In genomic region chr16:11012571-11013463, GRCm38 (mm10) we compare ENCODE assay signal across 7 mouse cellular contexts. TPM values are rescaled to one million over a fixed set of nuclear protein-coding genes. Genes with fewer than 3 reads are reported as not detected.
DNase-seq lines count a peak whose midpoint lies in the region.

No protein-coding gene starts in this region.

- DNase-seq in Muller cell, postnatal 12 days (ENCODE audit: inconsistent ontology term), result peak; percentile 96
- peak; percentile 22 to 27 for DNase-seq in cerebellum, adult 18-20 months
- DNase-seq in frontal cortex, postnatal 10 days (ENCODE audit: low spot score in 2 of 2), result peak; percentile 57 to 74
- peak; percentile 83 for DNase-seq in heart, postnatal 4 days
- peak; percentile 90 for DNase-seq in layer of hippocampus, adult 9-11 months
- peak; percentile 79 to 82 for DNase-seq in lung, postnatal 4 days
- DNase-seq in right cerebral cortex, postnatal 14 days, result peak; percentile 54

RNA-seq across cellular contexts. Expression of gene Snn, which starts 47.9 kb away (rescaled TPM):
- 10 to 100 TPM; 52.5 to 56.6 TPM for total RNA-seq in heart, postnatal 4 days (2021)

RNA-seq across cellular contexts. Expression of gene Litaf, which starts 53.1 kb away (rescaled TPM):
- total RNA-seq in heart, postnatal 4 days (2021), result 10 to 100 TPM; 50.0 to 60.4 TPM

Comparison
In these comparisons a context has a peak if more than half of its experiments do, and no peak if none do; other contexts are left out.
1. Peak in every context shown above with its lines: DNase-seq.
2. DNase-seq: peak in every context shown above with its lines; median percentile 96 in Muller cell, postnatal 12 days; 90 in layer of hippocampus, adult 9-11 months; 83 in heart, postnatal 4 days; 80 in lung, postnatal 4 days; 66 in frontal cortex, postnatal 10 days; 54 in right cerebral cortex, postnatal 14 days; 24 in cerebellum, adult 18-20 months.